Mouse (Mus musculus) lung, adult 2 months (tissue): ENCODE measurements around the gene Tor1a.

Experiments used
- CTCF ChIP-seq: fragments of 200-500 bp; IDR thresholded peaks from 2 replicates; pipeline ENCODE4 v1.5.1; 2011; ENCODE audit warnings: mild to moderate bottlenecking, low read length, control low read depth; ENCODE audit not compliant: insufficient read depth
- POLR2A ChIP-seq: fragments of 200-500 bp; IDR thresholded peaks from 2 replicates; pipeline ENCODE4 v1.6.1; 2011; ENCODE audit warnings: low read depth, mild to moderate bottlenecking, control low read depth, low read length, borderline replicate concordance; ENCODE audit errors: extremely low read depth

GRCm38 (mm10) chr2:30933032-30933431 lies 34.7 kb downstream of the Tor1a start:
- TF ChIP-seq CTCF (no peak), POLR2A (no peak)
